Mouse (Mus musculus) heart, postnatal 14 days (tissue): ENCODE measurements around the gene Slc48a1. TPM values are rescaled to one million over a fixed set of nuclear protein-coding genes. Genes with fewer than 3 reads are reported as not detected.

Experiments used
- DNase-seq, 2 experiments: peaks; one replicate each; pipeline ENCODE4 v3.0.0; 2021 to 2022
- intact Hi-C: fragments of 180-260 bp; cut with DNase I; formaldehyde crosslinking; loops from one replicate; pipeline ENCODE4 v1.15.1; 2025
- total RNA-seq, 2 experiments: library from RNA; stranded (reverse); gene quantifications; 2 replicates each; pipeline ENCODE4 v1.2.3; 2021

Gene Slc48a1
- total RNA-seq, 2 experiments from 2014 or later = 78.3 to 78.9 TPM

GRCm38 (mm10) chr15:97836153-97836893 is 58.0 kb downstream of the Slc48a1 start:
- DNase-seq = no peak
- intact Hi-C loops = no loop called here

GRCm38 (mm10) chr15:97836894-97837247 is 58.6 kb downstream of the Slc48a1 start:
- DNase-seq = no peak
- intact Hi-C loops = no loop called here

GRCm38 (mm10) chr15:97837491-97838061 is 59.3 kb downstream of the Slc48a1 start:
- peak; percentile 50 to 66 for DNase-seq
- intact Hi-C loops = no loop called here

GRCm38 (mm10) chr15:97838395-97838794 is 60.1 kb downstream of the Slc48a1 start:
- intact Hi-C loops = no loop called here
- peak in 1 of 2 experiments; percentile 53 for DNase-seq

GRCm38 (mm10) chr15:97839012-97839411 is 60.7 kb downstream of the Slc48a1 start:
- intact Hi-C loops = no loop called here
- no peak for DNase-seq

- intact Hi-C loops = no loop called here
Observed at GRCm38 (mm10) chr15:97839473-97839872, 61.2 kb downstream of the Slc48a1 start.

GRCm38 (mm10) chr15:97839991-97840455 is 61.7 kb downstream of the Slc48a1 start:
- intact Hi-C loops = no loop called here

More at GRCm38 (mm10) chr15:97839473-97839872, 61.2 kb downstream of the Slc48a1 start:
- no peak for DNase-seq

GRCm38 (mm10) chr15:97840781-97841180 is 62.5 kb downstream of the Slc48a1 start:
- intact Hi-C loops = no loop called here

More at GRCm38 (mm10) chr15:97839991-97840455, 61.7 kb downstream of the Slc48a1 start:
- peak; percentile 78 to 86 for DNase-seq

GRCm38 (mm10) chr15:97841383-97841782 is 63.1 kb downstream of the Slc48a1 start:
- intact Hi-C loops = no loop called here

More at GRCm38 (mm10) chr15:97840781-97841180, 62.5 kb downstream of the Slc48a1 start:
- DNase-seq = no peak

GRCm38 (mm10) chr15:97842058-97842457 is 63.7 kb downstream of the Slc48a1 start:
- intact Hi-C loops = no loop called here
- no peak for DNase-seq

More at GRCm38 (mm10) chr15:97841383-97841782, 63.1 kb downstream of the Slc48a1 start:
- DNase-seq = no peak

Other genes with a start within 250 kb of the Slc48a1 start
- 10 to 100 TPM; 11.5 to 12.4 TPM for gene Rpap3, start 72.7 kb upstream of the Slc48a1 start, total RNA-seq
- gene Endou, start 47.2 kb upstream of the Slc48a1 start, total RNA-seq = 1 to 10 TPM; 1.8 to 4.9 TPM
- 10 to 100 TPM; 32.7 to 34.3 TPM for gene Rapgef3, start 10.5 kb upstream of the Slc48a1 start, total RNA-seq
- gene Hdac7, start 66.0 kb downstream of the Slc48a1 start, total RNA-seq = 10 to 100 TPM; 45.9 to 52.5 TPM
- gene Vdr, start 132.1 kb downstream of the Slc48a1 start, total RNA-seq = 1 to 10 TPM; 1.3 to 1.9 TPM
- 10 to 100 TPM; 12.4 to 12.7 TPM for gene Tmem106c, start 185.7 kb downstream of the Slc48a1 start, total RNA-seq
- gene Col2a1, start 226.2 kb downstream of the Slc48a1 start, total RNA-seq = 1 to 10 TPM in 1 of 2 experiments, under 1 TPM in 1; 0.41 to 1.0 TPM